Mouse (Mus musculus) adrenal gland, postnatal 25 days (tissue): ENCODE measurements around the gene Zfp706. TPM values are rescaled to one million over a fixed set of nuclear protein-coding genes. Genes with fewer than 3 reads are reported as not detected.

Experiments used
- DNase-seq: peaks from one replicate; pipeline ENCODE4 v3.0.0; 2021; ENCODE audit warnings: mixed read lengths
- total RNA-seq: library from RNA; stranded (reverse); gene quantifications from 2 replicates; pipeline ENCODE4 v1.2.3, GENCODE M21; 2021

Gene Zfp706
- total RNA-seq, 1 experiment from 2014 or later = 201 TPM

DNA sequence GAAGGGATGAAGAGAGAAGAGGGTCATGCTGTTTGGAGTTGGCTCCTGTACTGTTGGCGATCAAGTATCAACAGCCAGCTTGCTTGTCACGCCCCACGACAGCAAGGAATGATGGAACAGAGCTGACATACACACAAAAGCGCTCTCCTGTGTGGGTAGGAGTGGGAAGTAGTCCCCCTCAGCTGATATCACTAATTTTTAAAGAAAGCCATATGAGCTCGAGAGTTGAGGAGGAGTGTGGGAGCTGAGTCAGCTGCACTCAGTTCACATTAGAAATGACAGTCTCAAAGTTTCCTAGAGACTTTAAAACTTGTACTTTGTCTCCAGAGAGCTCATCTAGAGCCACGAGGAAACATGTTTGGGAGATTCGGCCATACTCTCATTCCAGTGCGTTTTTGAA is 29.8 kb downstream of the Zfp706 start:
- no peak for DNase-seq

DNA sequence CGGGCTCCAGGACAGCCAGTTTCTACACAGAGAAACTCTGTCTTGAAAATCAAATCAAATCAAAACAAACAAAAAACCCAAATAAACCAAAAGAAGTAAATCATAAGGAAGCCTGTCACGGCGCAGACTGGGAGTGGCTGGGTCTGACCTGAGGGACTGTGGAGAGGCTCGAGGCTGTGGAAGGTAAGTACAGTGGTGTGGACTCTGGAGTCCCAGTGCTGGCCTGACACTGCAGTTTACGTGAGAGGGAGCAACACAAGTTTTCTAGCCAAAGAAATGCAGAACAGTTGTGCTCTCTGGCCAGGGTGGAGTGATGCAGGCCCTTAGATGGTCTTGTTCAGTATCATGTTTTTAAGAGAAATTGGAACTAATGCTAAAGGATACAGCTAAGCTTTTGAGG is 31.9 kb downstream of the Zfp706 start:
- no peak for DNase-seq

DNA sequence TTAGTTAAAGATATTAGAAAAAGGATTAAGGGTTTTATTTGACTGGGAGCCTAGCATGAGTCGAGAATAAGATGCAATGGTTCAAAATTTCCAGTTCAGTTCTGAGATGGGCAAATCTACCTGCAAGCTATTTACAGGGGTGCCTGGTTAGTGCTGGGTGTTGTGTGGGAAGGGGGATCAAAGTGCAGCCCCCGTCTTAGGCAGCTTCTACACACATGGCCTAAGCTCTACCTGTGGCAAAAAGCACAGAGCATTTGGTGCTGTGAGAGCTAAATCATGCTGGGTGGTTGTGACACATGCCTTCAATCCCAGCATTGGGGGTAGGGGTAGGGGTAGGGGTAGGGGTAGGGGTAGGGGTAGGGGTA is 32.3 kb downstream of the Zfp706 start:
- DNase-seq = no peak

DNA sequence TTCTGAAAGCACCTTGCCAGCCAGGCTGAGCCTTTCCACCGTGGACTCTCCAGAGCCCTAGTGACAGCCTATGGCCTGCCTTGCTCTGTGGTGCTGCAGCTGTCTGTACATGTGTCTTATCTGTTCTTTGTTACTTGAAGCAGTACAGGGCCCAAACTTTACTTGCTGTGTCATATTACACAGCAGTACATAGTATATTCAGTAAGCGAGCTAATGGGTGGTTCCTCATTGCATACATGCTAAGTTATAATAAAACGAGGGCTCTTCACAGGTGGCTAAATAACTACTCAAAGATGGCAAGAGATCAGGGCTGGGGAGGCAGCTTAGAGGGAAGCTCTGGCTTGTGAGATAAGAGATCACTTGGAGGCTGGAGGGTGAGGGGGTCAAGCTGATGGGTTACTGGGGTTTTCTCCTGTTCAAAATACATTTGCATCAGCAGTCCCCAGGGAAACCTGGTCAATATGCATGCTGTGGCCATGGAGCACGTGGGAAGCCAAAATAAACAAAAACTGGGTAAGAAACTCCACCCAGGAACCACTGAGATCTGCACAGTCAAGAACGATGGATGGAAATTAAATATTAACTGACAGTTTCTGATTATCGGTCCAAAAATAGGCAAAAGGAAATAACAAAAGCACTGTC is 32.8 kb downstream of the Zfp706 start:
- DNase-seq = no peak

DNA sequence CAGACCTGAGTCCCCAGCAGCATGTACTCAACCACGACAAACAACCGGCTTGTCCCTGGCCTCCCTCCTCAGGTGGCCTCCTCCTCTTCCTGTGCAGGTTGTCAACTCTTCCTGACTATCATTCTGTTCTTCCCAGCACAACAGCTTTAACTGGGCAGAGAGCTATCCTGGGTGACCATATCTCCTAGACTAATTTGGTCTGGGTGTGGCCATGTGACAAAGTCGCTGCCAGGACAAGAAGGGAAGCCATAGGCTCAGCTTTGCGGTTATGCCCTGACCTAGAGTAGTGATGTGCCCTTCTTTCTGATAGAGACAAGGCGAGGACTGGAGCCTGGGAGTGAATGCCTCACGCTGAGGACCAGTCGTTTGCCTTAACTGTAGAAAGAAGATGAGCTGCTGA is 33.9 kb downstream of the Zfp706 start:
- DNase-seq = no peak

DNA sequence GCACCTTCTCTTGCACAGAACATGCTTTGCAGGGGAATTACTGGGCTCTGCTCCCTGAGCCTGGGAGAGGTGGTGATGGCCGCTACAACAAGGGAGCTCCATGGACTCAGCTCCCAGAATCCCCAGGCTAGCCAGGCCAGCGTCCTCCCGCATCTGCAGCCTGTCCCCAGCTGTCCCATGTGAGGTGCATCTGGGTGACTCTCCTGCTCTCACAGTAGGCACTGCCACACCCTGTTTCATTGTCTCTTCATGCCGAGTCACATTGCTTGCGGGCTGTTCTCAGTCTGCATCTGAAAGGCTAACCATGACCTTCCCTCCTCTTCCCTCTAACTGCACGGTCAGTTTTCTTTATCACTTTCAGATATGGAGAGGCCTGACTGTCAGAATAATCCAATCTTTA is 34.3 kb downstream of the Zfp706 start:
- DNase-seq = no peak

DNA sequence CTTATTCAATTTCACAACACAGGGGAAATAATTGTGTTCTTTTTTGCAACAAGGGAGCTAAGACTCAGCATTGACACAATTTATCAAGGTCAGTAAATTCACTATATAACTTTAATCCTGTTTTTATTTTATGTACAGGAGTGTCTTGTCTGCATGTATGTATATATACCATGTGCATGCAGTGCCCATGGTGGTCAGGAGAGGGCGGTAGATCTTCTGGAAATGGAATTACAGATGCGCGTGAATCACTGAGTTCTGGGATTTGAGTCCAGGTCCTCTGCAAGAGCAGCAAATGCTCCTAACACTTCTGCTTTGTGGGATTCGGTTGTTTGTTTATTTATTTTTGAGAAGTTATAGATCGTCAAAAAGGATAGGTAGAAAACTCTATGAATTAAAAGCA is 37.8 kb downstream of the Zfp706 start:
- DNase-seq = no peak

DNA sequence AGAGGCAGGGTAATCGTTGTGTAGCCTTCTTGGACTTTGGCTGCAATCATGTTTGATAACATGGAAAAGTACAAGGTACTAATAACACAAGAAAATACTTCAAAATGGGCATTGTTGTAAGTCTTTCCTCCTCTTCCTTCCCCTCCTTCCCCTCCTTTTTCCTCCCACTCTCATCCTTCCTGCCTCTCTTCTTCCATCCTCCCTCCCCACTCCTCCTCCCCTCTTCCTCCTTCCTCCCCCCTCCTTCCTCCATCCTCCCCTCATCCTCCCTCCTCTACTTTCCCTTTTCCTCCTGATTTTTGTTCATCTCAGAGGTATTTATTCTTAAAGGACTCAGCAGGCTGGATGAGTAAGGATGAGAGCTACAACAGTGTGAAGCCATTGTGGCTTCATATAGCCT is 39.3 kb downstream of the Zfp706 start:
- DNase-seq = no peak

DNA sequence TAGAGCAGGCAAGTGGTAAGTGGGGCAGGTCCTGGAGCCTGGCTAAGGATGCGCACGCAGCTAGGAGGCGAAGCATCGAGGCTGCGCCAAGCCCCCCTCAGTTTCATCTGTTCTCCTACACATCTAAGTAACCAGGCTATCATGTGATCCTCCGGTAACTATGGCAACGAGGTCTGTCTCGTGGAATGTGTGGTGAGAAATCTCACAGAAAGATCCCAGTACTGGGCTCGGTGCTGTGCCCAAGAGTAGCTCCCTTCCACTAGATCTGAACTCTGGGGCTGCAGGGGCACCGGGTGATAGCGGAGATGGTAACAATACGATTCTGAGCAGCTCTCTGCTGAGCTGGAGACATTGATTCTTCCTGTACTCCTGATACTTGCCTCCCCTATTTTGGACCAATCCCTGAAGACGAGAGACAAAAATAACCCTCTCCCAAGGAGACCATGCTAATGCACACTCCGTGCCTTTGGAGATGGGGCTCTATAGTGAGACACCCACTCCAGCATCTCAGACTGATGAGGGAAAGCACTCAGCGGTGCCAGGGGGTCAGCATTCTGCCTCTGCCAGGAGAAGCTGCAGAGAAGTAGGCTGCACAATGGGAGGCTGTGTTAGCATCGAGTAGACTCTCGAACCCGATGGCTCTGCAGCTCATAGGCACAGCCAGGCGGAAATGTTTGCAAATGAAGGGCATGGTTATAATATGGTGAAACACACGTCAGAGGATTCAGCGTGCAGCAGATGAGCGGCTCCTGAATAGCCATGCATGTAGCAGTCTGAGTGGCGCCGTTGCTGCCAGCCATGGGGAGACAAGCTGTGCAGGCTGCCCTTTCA is 40.0 kb downstream of the Zfp706 start:
- peak; percentile 18 for DNase-seq

DNA sequence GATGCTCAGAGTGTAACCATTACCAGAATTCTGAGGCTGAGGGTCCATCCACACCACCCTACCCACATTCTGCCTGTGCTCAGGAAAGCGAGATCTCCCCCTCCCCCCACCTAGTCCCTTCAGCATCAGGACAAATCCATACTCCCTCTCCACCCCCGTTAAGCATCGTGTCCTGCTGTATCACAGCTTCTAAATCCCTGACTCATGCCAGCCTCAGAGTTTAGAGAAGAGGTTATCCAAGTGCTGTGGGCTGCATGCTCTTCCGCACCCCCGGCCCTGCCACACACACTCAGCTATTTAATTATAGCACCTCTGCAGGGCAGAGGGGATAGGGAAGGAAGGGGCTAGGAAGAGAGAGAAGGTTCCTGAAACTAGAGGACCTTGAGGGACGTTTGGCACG is 40.6 kb downstream of the Zfp706 start:
- no peak for DNase-seq

DNA sequence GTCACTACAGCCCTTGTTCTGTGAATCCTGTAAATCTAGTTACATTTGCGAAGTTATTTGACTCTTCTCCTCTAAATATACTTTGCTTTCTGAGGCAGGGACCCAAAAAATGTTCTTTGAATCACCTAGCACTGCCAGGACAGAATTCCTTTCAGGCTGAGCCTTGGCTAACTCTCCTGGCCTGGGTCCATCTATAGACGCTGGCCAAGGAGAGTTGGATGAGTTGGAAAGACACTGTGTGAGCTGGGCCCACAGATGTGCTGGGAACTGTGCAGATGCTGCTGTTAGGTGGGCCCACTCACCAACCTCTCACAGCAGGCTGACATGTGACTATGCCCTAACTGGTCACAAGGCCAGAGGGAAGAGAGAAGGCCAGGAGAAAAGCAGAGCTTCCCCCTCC is 41.1 kb downstream of the Zfp706 start:
- no peak for DNase-seq

DNA sequence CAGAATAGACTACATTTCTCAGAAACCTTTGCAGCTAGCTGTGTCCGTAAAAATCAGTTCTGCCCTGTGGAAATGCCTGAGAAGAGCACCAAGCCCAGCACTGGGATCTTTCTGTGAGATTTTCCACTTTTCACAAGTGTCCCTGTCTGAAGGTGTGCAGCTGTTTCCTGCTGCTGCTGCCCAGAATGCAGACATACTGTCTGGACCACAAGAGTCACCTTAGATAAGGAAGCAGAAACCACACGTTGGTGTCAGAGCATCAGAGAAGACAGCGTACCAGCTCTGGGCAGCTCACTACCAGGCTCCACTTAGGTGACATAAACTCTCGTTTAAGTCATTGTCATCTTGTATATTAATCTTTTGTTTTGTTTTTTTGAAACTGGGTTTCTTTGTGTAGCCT is 41.8 kb downstream of the Zfp706 start:
- DNase-seq = no peak

DNA sequence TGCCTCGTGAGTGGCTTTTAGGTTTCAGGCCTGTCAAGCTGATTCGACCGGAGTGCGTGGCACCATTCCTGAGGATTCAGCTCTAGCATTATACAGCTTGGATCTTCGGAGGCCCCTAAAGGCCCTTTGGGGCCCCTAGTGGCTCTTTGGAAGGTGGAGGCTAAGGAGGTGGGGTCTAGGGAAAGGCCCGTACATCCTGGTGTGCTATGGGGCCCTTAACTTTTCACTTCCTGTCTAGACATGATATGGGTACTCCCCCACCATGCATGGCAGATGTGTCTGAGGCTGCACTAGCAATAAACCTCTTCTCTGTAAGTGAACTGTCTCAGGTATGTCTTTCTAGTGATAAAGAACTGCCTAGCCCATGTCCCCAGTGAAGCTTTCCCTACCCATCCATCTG is 44.6 kb downstream of the Zfp706 start:
- no peak for DNase-seq

DNA sequence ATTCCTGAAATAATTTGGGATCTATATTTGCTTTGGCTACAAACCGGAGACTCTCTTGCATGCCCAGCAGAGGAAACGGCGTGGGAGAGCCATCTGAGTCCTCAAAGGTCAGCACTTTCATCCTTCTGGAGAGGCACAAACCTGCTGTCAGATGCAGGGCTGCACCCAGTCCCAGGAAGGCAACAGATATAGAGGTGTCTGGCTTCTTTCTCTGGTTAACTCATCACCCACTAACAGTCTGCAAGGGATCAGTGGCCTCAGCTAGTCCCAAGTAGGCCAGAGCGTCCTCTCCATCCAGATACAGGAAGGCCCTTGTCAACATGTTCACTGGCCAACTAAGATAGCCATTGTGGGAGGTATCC is 46.7 kb downstream of the Zfp706 start:
- DNase-seq = no peak

DNA sequence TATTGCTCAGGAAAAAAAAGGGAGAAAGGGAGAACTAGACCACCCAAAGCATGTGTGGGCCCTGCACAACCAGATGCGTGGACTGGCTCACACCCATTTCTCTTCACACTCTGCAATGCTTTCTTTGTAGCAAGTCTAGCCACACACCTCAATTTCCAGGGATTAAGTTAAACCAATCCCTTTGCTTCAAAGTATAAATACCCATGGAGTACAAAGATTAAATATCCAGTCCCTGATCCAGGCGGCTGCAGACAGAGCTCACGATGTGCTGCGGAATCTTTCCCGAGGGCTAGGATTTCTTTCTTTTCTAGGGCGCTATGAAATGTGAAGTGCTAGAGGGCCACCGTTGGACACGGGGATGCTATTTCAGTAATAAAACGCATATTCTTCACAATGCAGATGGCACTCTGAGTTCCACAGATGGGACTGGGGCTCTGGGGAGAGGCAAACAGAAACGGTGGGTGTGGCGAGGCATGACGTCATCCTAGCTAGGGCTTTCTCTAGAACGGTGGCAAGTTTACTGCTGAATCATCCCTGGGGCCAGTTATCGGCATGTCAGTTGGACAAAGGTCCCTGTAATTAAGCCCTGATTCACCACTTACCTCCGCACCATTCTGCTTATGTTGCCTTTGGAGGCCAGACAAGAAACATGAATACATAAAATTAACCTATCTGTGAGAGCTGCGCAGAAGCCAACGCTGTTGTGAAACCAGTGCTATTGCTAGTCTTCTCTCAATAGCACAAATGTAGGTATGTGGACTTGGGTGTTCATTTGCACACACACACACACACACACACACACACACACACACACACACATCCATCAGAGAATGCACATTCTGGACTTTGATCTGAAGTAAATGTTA is 47.3 kb downstream of the Zfp706 start:
- DNase-seq = peak; percentile 44

DNA sequence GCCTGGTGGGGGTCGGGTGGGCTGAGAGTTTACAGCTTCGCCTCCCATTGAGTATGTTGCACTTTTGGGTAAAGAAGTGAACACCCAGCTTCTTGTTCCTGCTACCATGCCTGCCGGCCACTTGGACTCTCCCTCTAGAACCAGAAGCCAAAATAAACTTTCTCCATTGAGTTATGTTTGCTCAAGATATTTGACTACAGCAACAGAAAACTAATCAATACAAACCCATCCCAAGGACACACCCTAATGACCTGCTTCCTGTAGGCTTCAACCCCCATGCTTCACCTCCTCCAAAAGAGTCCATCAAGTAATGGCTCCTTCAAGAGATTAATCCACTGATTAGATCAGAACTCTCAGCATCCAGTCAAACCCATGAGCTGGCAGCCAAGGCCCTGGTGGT is 51.4 kb downstream of the Zfp706 start:
- no peak for DNase-seq

DNA sequence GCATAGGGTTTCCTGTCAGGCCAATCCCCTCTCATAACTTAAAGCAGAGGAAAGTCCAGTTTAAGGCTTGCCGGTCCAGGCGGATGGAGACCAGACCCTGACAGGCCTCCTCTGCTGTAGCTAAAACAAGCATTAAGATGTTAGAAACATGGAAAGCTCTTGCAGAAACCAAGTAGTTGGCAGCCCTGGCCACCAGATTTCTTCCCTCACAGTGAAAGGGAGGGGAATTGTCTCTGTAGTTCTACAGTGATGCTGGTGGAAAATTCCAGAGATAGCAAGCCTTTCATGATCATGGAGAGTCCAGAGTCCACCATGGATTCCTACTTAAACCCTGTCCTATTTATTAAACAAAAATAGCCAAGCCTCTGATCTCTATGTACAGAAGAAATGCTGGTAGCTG is 57.3 kb downstream of the Zfp706 start:
- no peak for DNase-seq

DNA sequence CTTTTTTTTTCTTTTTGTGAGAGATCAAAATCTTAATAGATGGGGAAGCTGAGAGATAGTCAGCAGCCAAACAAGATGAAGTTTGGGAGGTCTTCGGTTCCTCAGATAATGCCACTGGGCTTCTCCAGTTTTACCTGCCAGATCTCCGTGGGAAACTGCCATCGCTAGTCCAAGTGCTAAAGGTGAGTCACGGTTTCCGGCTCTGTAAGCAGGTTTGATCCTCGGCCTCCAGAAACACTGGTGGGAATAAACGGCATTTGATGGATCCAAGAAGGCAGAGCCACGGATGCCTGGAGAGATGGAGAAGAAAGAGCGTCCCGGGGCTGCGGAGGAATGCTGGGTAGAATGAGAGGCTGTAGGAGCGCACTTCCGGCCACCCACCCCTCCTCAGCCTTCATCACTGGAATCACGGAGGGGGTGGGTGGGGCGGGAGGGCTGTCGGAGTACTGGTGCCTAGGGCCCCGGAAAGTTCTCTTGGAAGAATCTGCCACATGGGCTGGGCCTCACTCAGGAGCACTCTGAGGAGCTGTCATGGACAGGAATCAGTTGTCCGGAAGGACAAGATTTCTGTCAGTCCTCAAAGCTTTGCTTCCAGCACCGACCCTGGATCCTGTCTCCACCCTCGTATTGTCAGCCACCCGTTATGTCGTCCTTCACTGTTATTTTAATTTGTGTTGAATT is 58.6 kb downstream of the Zfp706 start:
- no peak for DNase-seq
